Mouse (Mus musculus): ENCODE data around the gene Pla2g1b. TPM values are rescaled to one million over a fixed set of nuclear protein-coding genes. Genes with fewer than 3 reads are reported as not detected.

Gene Pla2g1b
- total RNA-seq, 4 experiments from 2014 or later = not detected

- DNase-seq (ENCODE audit: low spot score in 2 of 2) = no peak
Measured at GRCm38 (mm10) chr5:115522531-115522930, 56.5 kb downstream of the Pla2g1b start.

DNA sequence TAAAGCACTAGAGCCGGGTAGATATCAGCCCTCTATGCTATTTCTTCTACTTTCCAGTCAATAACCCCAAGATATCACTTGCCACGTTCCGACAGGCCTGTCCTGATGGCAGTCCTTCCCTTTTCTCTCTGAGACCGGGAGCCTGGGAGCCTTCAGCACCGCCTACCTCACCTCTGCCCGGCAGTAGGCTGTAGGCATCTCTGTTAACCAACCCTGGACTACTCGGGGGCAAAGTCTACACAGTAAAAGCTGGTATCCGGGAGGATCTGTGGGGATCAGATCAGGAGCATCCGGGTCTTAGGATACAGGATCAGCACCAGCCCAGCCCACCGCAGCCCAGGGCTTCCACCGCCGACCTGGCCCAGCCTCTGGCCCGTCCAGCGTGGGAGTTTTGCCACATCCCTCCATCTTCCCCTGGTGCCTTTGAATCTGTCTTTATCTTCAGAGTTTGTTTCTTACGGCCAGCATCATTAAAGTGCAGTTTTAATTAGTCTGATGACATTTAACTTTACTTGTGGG lies 57.0 kb downstream of the Pla2g1b start:
- no peak for DNase-seq (ENCODE audit: low spot score in 2 of 2)

- no peak for DNase-seq (ENCODE audit: low spot score in 2 of 2)
Measured at GRCm38 (mm10) chr5:115523971-115524370, 57.9 kb downstream of the Pla2g1b start.

Other genes with a start within 250 kb of the Pla2g1b start
- 10 to 100 TPM; 72.0 to 91.4 (median 77.3) TPM for gene Pop5, start 230.4 kb upstream of the Pla2g1b start, total RNA-seq (2022)
- gene Rnf10, start 193.4 kb upstream of the Pla2g1b start, total RNA-seq (2022) = 100 to 1,000 TPM; 216 to 259 (median 243) TPM
- 10 to 100 TPM; 40.4 to 43.6 (median 42.2) TPM for gene Coq5, start 186.6 kb upstream of the Pla2g1b start, total RNA-seq (2022)
- 100 to 1,000 TPM; 550 to 617 (median 573) TPM for gene Dynll1, start 165.3 kb upstream of the Pla2g1b start, total RNA-seq (2022)
- gene Srsf9, start 139.1 kb upstream of the Pla2g1b start, total RNA-seq (2022) = 10 to 100 TPM; 55.2 to 70.1 (median 64.6) TPM
- 10 to 100 TPM; 19.2 to 21.4 (median 20.2) TPM for gene Gatc, start 125.1 kb upstream of the Pla2g1b start, total RNA-seq (2022)
- gene Triap1, start 125.0 kb upstream of the Pla2g1b start, total RNA-seq (2022) = 10 to 100 TPM; 20.7 to 24.6 (median 22.5) TPM
- gene Cox6a1, start 117.3 kb upstream of the Pla2g1b start, total RNA-seq (2022) = 100 to 1,000 TPM; 686 to 806 (median 740) TPM
- gene Msi1, start 36.7 kb upstream of the Pla2g1b start, total RNA-seq (2022) = 10 to 100 TPM; 43.2 to 58.9 (median 51.0) TPM
- 10 to 100 TPM; 27.1 to 38.6 (median 33.1) TPM for gene Sirt4, start 18.5 kb downstream of the Pla2g1b start, total RNA-seq (2022)
- gene Pxn, start 40.4 kb downstream of the Pla2g1b start, total RNA-seq (2022) = 10 to 100 TPM; 18.3 to 27.8 (median 22.9) TPM
- 100 to 1,000 TPM; 188 to 223 (median 203) TPM for gene Rplp0, start 93.2 kb downstream of the Pla2g1b start, total RNA-seq (2022)
- 10 to 100 TPM; 60.7 to 71.6 (median 61.4) TPM for gene Gcn1l1, start 99.0 kb downstream of the Pla2g1b start, total RNA-seq (2022)
- gene Rab35, start 165.6 kb downstream of the Pla2g1b start, total RNA-seq (2022) = 100 to 1,000 TPM in 2 of 4 experiments, 10 to 100 TPM in 2; 97.0 to 104 (median 99.4) TPM

Measured in left cerebral cortex, adult 8-10 months (tissue).